Mouse (Mus musculus) bone marrow macrophage, adult 2 months (primary cell): Measurements from ENCODE around the gene Npas2.

ENCODE experiments used
- CTCF ChIP-seq: IDR thresholded peaks from 2 replicates; pipeline ENCODE4 v1.5.1; 2012; ENCODE audit warnings: low read depth, mild to moderate bottlenecking, low read length, moderate library complexity
- POLR2A ChIP-seq: IDR thresholded peaks from 2 replicates; pipeline ENCODE4 v1.6.1; 2012; ENCODE audit warnings: mild to moderate bottlenecking, low read depth, low read length, borderline replicate concordance

- no peak for TF ChIP-seq CTCF
- TF ChIP-seq POLR2A = no peak
These were observed 16.8 kb upstream of the Npas2 start for GRCm38 (mm10) chr1:39176690-39177089.
